Mouse (Mus musculus): ENCODE results near the gene Nsf. TPM values are rescaled to one million over a fixed set of nuclear protein-coding genes. Genes with fewer than 3 reads are reported as not detected.
A peak's percentile ranks its signal among the peaks of the same experiment; 100 is the strongest.
"Not testable (repeated sequence)": the region's sequence is repeated elsewhere in the genome, so short reads cannot be mapped to it uniquely, and the experiment has no call there.

Nsf gene
- total and polyA plus RNA-seq, 3 experiments: 16.5 to 28.7 (median 26.9) TPM

DNA sequence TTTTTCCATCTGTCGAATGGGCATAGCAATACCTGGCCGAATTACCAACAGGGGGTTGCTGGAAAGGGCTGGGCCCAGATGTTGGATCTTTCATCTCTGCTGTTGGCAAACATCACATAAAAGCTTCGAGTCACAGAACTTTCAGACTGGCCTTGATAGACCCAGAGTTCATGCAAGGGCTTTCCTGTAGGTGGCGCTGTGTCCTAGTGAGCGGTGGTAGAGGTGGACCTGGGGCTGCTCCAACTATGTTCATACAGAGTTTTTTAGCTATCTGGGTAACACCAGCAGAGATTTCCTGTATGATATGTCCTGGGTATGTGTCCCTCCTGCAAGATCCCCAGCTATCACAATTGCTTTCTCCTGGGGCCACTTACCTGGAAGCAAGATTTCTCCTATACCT lies 43.5 kb upstream of the Nsf start:
- Histone ChIP-seq H3K36me3 (ENCODE audit: control insufficient read depth, insufficient read depth, low read length) (no peaks in the 10 kb centered on the region), H3K4me1 (ENCODE audit: control insufficient read depth, insufficient read depth, low read length) (no peaks in the 10 kb centered on the region), H3K79me2 (replicated peaks; ENCODE audit: control insufficient read depth, insufficient read depth, low read length) (no peaks in the 10 kb centered on the region), H3K9ac (ENCODE audit: low read depth, low read length) (no peak overlapping the region), H3K27ac (no peak overlapping the region), H3K27me3 (ENCODE audit: control insufficient read depth, insufficient read depth, low read length) (no peaks in the 10 kb centered on the region), H3K4me3 (no peak overlapping the region)
- intact Hi-C loops (cut with DNase I): no loop called here
- DNase-seq: peak; percentile 39 to 54
- TF ChIP-seq CTCF (IDR thresholded peaks at IDR 0.05): peak; percentile 76
- 0 out of 2 replicates have a peak, but pooled peaks have one; percentile 27 for TF ChIP-seq EP300 (IDR thresholded peaks at IDR 0.05; ENCODE audit: insufficient read depth, low read depth, low read length)
- TF ChIP-seq POLR2A (IDR thresholded peaks at IDR 0.05; ENCODE audit: insufficient read depth, low read depth, low read length): no peak
- 12% methylated on average over 5 of the region's 5 CpGs for WGBS

DNA sequence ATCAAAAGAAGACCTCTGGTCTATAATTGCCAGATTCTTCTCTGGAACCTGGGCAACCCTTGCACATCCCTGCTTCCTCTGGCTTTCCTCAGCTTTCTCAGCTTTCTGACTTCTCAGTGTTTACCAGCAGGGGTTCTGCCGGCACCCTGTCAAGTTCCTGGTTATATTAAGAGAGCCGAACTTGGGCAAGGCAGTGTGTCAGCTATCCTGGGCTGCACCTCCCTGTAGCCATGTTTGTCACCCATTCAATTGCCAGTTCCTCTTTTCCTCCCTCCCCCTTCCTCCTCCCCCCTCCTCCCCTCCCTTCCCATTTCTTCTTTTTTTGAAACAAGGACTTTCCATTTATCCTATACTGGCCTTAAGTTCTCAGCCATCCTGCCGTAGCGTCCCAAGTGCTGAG lies 38.8 kb upstream of the Nsf start:
- no peak for DNase-seq
- intact Hi-C loops (cut with DNase I): no loop called here
- Histone ChIP-seq H3K27me3 (ENCODE audit: control insufficient read depth, insufficient read depth, low read length) (no peaks in the 10 kb centered on the region), H3K79me2 (replicated peaks; ENCODE audit: control insufficient read depth, insufficient read depth, low read length) (no peaks in the 10 kb centered on the region), H3K4me1 (ENCODE audit: control insufficient read depth, insufficient read depth, low read length) (no peaks in the 10 kb centered on the region; the same call in 1 of the 2 replicates), H3K36me3 (ENCODE audit: control insufficient read depth, insufficient read depth, low read length) (no peaks in the 10 kb centered on the region), H3K9ac (ENCODE audit: low read depth, low read length) (no peak overlapping the region), H3K27ac (no peak overlapping the region), H3K4me3 (no peak overlapping the region)
- TF ChIP-seq CTCF (IDR thresholded peaks at IDR 0.05): no peak
- WGBS: 71% methylated on average over 4 of the region's 4 CpGs

DNA sequence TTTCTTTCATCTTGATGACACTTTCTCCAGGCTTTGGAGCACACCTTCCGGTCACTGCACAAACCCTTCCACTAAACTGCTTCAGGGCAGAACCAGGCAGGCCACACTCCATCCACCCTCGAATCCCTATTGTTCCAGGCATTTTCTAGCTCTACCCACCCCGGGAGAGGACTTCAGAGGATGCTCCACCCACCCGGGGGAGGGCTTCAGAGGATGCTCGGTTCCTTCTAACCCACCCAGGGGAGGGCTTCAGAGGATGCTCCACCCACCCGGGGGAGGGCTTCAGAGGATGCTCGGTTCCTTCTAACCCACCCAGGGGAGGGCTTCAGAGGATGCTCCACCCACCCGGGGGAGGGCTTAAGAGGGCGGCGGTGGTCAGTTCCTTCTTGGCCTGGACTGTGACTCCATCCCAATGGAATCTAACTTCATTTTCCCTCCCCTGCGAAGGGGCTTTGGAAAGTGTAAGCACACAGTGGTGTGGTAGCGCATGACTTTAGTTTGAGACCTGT lies 36.2 kb upstream of the Nsf start:
- H3K79me2 ChIP-seq (replicated peaks; ENCODE audit: control insufficient read depth, insufficient read depth, low read length); H3K4me3 ChIP-seq; H3K27ac ChIP-seq; intact Hi-C loops (cut with DNase I); H3K27me3 ChIP-seq (ENCODE audit: control insufficient read depth, insufficient read depth, low read length); H3K4me1 ChIP-seq (ENCODE audit: control insufficient read depth, insufficient read depth, low read length); H3K9ac ChIP-seq (ENCODE audit: low read depth, low read length); H3K36me3 ChIP-seq (ENCODE audit: control insufficient read depth, insufficient read depth, low read length): not testable (repeated sequence)
- peak; percentile 24 to 45 for DNase-seq
- 22% methylated on average over 12 of the region's 12 CpGs for WGBS

DNA sequence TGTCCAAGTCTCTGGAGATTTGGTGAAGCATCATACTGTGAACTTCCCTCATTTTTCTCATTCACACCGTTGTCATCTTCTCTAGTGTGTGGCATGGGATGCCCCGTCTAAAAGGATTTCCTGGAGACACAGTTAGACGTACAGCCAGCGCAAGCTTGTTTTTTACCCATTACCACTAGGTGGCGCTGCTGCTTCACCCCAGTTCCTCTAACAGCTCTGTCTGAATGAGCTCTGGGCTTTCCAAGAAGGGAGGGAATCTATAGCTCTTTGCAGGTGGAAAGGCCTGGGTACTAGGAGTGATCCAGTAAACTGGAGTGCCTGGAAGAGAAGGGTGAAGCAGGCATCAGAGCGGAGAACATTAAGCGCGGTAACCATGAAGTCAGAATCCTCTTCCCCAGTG lies 33.6 kb upstream of the Nsf start:
- no peak overlapping the region for H3K9ac ChIP-seq (ENCODE audit: low read depth, low read length)

DNA sequence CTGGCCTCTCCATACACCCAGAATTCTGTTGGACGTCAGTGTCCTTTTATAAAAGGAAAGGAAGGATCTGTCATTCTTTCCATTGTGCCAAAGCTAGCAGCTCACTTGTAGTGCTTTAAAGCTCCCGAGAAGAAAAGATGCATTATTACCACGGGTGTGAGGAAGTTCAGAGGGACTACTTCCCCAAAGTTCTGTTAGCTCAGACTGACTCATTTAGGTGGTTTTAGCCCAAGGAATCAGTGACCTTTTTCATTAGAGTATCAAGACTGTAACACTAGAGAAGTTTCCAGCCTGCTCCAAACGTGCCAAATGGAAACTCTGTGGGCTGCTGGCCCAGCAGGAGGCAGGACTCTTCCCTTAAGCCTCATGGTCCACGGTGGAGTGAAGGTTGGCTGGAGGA lies 30.2 kb upstream of the Nsf start:
- intact Hi-C loops (cut with DNase I): no loop called here

More for the DNA sequence above, 33.6 kb upstream of the Nsf start:
- intact Hi-C loops (cut with DNase I): loop anchor here (1.0 to 5.0 kb wide), 2 partner anchors 184 to 290 kb away; no protein-coding TSS in a partner anchor
- Histone ChIP-seq H3K4me3 (no peak overlapping the region), H3K4me1 (ENCODE audit: control insufficient read depth, insufficient read depth, low read length) (no peaks in the 10 kb centered on the region; the same call in 1 of the 2 replicates), H3K79me2 (replicated peaks; ENCODE audit: control insufficient read depth, insufficient read depth, low read length) (no peaks in the 10 kb centered on the region), H3K36me3 (ENCODE audit: control insufficient read depth, insufficient read depth, low read length) (no peaks in the 10 kb centered on the region), H3K27ac (no peak overlapping the region), H3K27me3 (ENCODE audit: control insufficient read depth, insufficient read depth, low read length) (no peaks in the 10 kb centered on the region)
- peak; percentile 61 to 74 for DNase-seq
- WGBS: 36% methylated on average over 8 of the region's 8 CpGs
- peak; percentile 95 for TF ChIP-seq CTCF (IDR thresholded peaks at IDR 0.05)
- 0 out of 2 replicates have a peak, but pooled peaks have one; percentile 53 for TF ChIP-seq EP300 (IDR thresholded peaks at IDR 0.05; ENCODE audit: insufficient read depth, low read depth, low read length)
- no peak for TF ChIP-seq POLR2A (IDR thresholded peaks at IDR 0.05; ENCODE audit: insufficient read depth, low read depth, low read length)

DNA sequence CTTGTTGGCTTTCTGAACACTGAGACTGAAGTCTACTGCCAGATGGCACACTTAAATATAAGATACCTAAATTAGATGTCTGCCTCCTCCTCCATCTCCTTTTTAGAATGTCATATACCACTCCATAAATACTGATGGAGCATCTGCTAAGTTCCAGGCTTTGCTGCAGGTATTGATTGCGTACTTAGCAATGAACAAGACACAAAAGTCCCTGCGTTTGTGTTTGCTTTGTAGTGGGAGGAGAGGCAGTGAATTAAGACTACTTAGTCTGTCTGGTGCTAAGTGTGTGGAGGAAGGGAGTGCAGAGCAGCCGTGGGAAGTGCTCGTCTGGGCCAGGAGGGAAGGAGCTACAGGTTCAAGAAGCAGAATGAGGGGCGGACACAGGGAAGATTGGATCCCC lies 28.0 kb upstream of the Nsf start:
- intact Hi-C loops (cut with DNase I): no loop called here
- H3K36me3 ChIP-seq (ENCODE audit: control insufficient read depth, insufficient read depth, low read length): peaks cover 19% of the 10 kb centered on the region
- no peaks in the 10 kb centered on the region for H3K79me2 ChIP-seq (replicated peaks; ENCODE audit: control insufficient read depth, insufficient read depth, low read length)

More for the DNA sequence above, 30.2 kb upstream of the Nsf start:
- Histone ChIP-seq H3K27me3 (ENCODE audit: control insufficient read depth, insufficient read depth, low read length) (no peaks in the 10 kb centered on the region), H3K79me2 (replicated peaks; ENCODE audit: control insufficient read depth, insufficient read depth, low read length) (no peaks in the 10 kb centered on the region), H3K4me1 (ENCODE audit: control insufficient read depth, insufficient read depth, low read length) (peaks cover 5% of the 10 kb centered on the region), H3K4me3 (no peak overlapping the region), H3K27ac (no peak overlapping the region), H3K36me3 (ENCODE audit: control insufficient read depth, insufficient read depth, low read length) (peaks cover 14% of the 10 kb centered on the region), H3K9ac (ENCODE audit: low read depth, low read length) (no peak overlapping the region)
- DNase-seq: no peak
- WGBS: 34% methylated on average over 5 of the region's 5 CpGs
- TF ChIP-seq CTCF (IDR thresholded peaks at IDR 0.05): no peak
- no peak for TF ChIP-seq POLR2A (IDR thresholded peaks at IDR 0.05; ENCODE audit: insufficient read depth, low read depth, low read length)
- TF ChIP-seq EP300 (IDR thresholded peaks at IDR 0.05; ENCODE audit: insufficient read depth, low read depth, low read length): no peak

More for the DNA sequence above, 28.0 kb upstream of the Nsf start:
- peaks cover 6% of the 10 kb centered on the region for H3K4me1 ChIP-seq (ENCODE audit: control insufficient read depth, insufficient read depth, low read length)
- no peaks in the 10 kb centered on the region for H3K27me3 ChIP-seq (ENCODE audit: control insufficient read depth, insufficient read depth, low read length)
- H3K4me3 ChIP-seq: no peak overlapping the region
- H3K9ac ChIP-seq (ENCODE audit: low read depth, low read length): no peak overlapping the region
- H3K27ac ChIP-seq: no peak overlapping the region
- no peak for DNase-seq
- TF ChIP-seq EP300 (IDR thresholded peaks at IDR 0.05; ENCODE audit: insufficient read depth, low read depth, low read length): no peak
- TF ChIP-seq POLR2A (IDR thresholded peaks at IDR 0.05; ENCODE audit: insufficient read depth, low read depth, low read length): no peak
- TF ChIP-seq CTCF (IDR thresholded peaks at IDR 0.05): no peak
- 54% methylated on average over 5 of the region's 5 CpGs for WGBS
